Mouse (Mus musculus): ENCODE measurements around the gene Flvcr1.

Gene Flvcr1

GRCm38 (mm10) chr1:191026021-191026713 is at the start of gene Flvcr1:
Gene Flvcr1, minus strand, starts transcription at chr1:191026158.
- DNase-seq (ENCODE audit: low spot score in 2 of 2), result peak; percentile 98 to 99

GRCm38 (mm10) chr1:191075199-191075883 is 49.4 kb upstream of the Flvcr1 start:
- DNase-seq (ENCODE audit: low spot score in 2 of 2), result no peak

DNA sequence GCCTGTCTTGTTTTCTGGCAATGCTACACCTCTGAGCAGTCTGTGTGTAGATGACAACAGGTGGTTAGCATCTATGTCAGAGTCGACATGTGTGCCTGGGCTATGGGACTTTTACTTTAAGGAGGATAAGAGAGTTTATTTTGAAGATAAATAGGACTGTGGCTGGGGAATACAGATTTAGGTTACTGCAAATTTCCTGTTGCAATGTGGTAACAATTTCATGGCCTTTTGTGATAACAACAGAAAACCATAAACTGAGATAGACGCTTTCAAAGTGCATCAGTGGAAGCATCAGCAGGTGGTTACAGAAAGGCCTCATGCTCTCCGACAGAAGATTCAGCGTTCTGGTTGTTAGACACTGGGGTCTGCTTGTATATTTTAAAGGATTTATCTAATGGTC is 47.5 kb upstream of the Flvcr1 start:
- DNase-seq (ENCODE audit: low spot score in 2 of 2), result no peak

- DNase-seq (ENCODE audit: low spot score in 2 of 2), result no peak
Observed at GRCm38 (mm10) chr1:191073001-191073400, 47.0 kb upstream of the Flvcr1 start.

DNA sequence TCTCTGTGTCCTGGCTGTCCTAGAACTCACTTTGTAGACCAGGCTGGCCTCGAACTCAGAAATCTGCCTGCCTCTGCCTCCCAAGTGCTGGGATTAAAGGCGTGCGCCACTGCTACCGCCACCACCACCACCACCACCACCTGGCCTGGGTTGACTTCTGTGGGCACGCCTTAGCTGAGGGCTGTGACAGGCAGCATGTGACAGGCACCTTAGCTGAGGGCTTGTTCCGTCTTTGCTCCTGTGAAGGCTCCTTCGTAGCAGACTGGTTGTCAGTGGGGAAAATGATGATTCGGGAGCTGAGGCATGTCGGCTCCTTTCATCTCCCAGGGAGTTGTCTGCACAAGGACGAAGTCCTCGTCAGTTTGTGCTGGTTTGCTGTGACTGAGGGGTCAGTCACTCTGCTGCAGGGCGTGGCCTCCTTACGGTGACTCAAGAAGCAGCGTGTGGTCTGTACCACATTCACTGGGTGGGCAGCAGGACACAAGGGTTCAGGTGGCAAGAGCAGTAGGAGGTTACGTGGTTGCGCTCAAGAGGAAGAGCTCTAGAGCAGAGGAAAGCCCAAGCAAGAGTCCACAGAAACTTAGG is 46.5 kb upstream of the Flvcr1 start:
- DNase-seq (ENCODE audit: low spot score in 2 of 2), result no peak

DNA sequence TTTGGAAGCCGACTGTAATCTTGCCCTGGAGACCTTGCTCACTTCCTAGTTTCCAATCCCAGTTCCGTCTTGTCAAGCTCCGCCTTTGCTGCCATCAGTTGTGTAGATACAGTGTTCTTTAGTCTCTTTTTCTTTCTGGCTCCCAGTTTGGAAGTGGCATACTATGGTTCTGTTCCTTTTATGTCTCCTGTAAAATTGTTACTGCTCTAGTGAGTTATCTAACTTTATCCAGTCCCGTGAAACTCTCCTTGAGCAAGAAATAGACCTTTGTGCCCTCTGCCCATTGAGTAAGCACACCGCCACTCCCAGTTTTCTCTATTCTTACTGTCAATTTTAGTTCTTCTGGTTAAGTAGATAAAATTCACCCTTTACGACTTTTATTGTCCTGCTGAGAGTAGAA is 45.7 kb upstream of the Flvcr1 start:
- no peak for DNase-seq (ENCODE audit: low spot score in 2 of 2)

DNA sequence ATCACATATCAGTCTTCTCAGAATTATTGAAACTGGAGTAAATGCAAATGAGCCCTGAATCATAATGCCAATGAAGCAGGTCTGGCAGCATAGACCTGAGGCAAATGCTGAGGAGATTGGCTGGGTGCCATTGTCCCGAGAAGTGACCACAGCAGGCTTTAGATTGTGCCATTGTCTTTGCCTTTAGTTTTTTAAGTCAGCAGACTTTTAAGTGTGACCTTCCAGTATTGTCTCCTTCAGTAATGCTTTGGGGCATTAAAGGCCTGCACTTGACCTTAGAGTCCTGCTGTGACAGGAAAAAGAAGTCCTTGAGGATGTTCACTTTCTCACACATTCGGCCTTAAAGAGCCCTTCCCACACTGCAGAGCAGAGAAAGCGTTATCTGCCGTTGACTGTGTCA is 44.3 kb upstream of the Flvcr1 start:
- DNase-seq (ENCODE audit: low spot score in 2 of 2), result no peak

DNA sequence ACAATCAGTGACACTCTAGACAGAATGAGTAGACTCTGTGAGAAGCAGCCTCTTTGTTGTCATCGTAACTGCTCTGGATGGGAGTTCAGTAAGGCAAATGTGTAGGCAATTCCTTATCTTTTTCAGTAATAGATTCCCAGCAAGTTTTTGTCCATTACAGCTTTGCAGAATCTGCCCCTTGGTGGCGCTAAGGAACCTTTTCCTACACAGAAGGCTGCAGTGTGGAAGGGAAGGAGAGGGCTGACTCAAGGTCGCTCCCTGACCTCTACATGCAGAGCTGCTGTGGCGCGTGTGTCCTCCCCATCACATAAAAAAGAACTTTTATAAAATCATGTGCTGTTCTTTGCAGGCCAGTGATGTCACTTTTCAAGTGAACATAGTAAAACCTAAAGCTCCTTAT is 42.4 kb upstream of the Flvcr1 start:
- no peak for DNase-seq (ENCODE audit: low spot score in 2 of 2)

DNA sequence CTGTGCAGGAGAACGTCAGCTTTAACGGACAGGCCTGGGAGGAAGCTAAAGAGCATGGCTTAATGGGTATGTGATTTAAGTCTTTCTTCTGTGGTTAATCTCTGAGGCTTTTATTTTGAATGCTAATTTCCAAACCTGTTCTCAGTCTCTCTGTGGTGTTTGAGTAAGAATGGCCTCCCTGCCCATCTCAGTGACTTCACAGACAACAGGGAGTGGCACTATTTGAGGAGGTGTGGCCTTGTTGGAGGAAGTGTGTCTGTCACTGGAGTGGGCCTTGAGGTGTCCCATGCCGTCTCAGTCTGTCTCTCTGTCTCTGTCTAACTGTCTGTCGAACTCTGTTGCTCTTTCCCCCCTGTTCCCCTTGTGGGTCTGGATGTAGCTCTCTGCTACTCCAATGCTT is 39.2 kb upstream of the Flvcr1 start:
- no peak for DNase-seq (ENCODE audit: low spot score in 2 of 2)

GRCm38 (mm10) chr1:191064535-191064934 is 38.6 kb upstream of the Flvcr1 start:
- DNase-seq (ENCODE audit: low spot score in 2 of 2), result no peak

DNA sequence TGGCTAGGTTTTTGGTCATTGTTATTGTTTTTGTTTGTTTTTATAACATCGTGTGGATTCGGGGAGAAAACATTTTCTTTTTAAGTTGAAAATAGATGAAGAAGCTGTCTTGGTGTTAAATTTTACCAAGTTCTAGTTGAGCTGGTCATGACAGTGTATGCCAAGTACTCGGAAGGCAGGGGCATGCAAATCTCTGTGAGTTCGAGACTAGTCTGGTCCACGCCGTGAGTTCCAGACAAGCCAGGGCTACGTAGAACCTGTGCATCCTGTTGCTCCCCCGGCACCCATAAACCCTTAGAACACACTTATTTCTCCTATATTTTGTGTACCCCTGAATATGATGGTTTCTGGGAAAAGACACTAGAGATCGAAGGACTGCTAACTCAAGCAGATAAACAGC is 37.7 kb upstream of the Flvcr1 start:
- no peak for DNase-seq (ENCODE audit: low spot score in 2 of 2)

DNA sequence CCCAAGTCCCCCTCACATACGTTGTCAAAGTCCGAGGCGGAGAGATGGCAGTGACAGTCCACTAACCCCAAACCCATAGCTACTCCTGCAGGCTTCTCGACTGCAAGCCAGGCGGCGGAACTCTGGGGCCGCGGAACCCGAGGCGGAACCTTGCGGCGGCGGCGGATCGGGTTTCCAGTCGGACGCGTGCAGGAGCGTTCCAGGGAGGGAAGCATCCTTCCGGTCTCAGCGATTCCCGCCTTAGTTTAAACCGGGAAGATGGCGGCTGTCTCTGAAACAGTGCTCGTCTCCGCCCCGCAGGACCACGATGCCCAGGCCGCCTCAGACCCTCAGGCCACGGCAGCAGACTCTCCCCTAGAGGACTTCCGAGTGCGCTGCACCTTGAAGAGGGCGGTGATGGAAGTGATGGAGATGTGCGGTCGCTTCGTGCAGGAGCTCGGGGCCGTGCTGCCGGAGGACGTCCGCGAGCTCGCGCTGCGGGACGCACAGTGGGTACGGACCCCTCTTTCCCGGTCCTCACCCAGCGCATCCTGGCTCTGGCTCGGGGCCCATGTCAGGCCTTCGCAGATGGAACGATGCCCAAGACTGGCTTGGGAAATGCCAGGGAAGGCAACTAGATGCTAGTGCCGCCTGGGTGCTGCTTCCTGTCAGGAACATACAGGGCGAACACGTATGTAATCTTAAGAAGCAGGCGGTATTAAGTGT is 37.0 kb upstream of the Flvcr1 start, which contains the start of the genes Tatdn3 and Nsl1:
Gene Tatdn3 (minus strand): TSS at position 152 of the 705 bp plus-strand sequence.
Gene Nsl1 (plus strand): TSS at position 232 of the 705 bp plus-strand sequence.
- DNase-seq (ENCODE audit: low spot score in 2 of 2), result peak; percentile 82 to 92

- DNase-seq (ENCODE audit: low spot score in 2 of 2), result no peak
Observed at GRCm38 (mm10) chr1:191062241-191062780, 36.4 kb upstream of the Flvcr1 start.

DNA sequence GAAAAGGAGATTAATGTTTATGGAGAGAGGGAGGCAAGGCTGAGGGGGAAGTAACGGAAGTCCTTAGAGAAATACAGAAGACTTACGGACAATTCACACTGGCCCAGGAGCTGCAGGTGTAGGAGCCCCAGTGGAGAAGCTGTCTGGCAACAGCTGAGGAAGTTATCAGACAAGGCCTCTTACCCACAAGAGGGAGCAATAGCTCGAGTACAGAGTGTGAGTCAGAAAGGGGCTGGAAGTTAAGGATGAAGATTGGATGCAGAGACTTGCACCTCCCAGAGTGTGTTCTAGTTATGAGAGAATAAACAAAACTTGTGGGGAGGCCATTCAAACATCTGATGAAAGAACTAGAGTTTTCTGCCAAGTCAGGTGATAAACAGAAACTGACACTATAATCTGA is 31.5 kb upstream of the Flvcr1 start:
- no peak for DNase-seq (ENCODE audit: low spot score in 2 of 2)

- no peak for DNase-seq (ENCODE audit: low spot score in 2 of 2)
Observed at GRCm38 (mm10) chr1:191055533-191055873, 29.5 kb upstream of the Flvcr1 start.

DNA sequence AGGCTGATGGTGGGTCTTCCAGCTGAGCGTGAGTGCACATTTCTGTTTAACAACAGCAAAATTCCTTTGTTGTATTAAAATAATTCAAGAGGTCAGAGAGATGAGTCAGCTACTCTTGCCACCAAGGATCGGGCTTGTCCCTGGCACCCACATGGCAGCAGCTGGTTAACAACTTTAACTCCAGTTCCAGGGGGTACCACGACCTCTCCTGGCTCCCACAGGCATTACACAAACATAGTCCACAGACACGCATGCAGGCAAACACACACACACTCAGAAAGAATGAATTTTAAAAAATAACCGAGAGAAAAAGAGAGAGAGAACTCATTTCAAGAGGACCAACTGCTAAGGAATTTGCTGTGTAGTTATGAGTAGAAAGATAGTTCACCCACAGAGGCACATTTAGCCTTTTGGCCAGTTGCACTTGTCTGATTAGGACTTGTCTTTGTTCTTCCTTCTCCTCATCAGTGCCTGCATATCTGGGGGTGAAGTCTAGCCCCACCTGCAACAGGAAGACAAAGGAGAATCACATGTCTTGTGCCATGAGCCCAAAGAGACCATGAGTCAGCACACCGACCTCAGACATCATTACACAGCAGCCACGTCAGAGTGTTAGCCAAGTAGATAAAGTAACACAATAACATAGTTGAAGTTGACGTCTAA is 29.0 kb upstream of the Flvcr1 start:
- DNase-seq (ENCODE audit: low spot score in 2 of 2), result no peak

- no peak for DNase-seq (ENCODE audit: low spot score in 2 of 2)
Observed at GRCm38 (mm10) chr1:191053555-191053954, 27.6 kb upstream of the Flvcr1 start.

- no peak for DNase-seq (ENCODE audit: low spot score in 2 of 2)
Observed at GRCm38 (mm10) chr1:191046231-191046824, 20.4 kb upstream of the Flvcr1 start.

- no peak for DNase-seq (ENCODE audit: low spot score in 2 of 2)
Observed at GRCm38 (mm10) chr1:191045264-191045663, 19.3 kb upstream of the Flvcr1 start.

GRCm38 (mm10) chr1:191042688-191043087 is 16.7 kb upstream of the Flvcr1 start:
- no peak for DNase-seq (ENCODE audit: low spot score in 2 of 2)

DNA sequence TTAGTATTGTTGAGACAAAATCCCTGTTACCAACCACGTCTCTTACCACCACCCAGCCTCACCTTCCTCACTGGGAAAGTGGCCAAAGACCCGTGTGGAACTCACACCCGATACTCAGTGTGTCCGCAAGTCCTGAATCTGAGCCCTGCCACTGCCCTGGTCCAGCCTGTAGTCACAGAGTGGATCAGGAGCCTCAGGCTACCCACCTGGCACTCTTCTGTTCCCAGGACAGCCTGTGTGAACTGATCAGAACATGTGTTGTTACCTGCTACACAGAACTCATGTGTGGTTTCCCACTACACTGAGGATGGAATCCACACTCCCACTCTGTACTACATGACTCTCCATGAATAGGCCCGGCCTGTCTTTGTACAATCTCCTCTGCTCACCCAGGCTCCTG is 16.1 kb upstream of the Flvcr1 start:
- no peak for DNase-seq (ENCODE audit: low spot score in 2 of 2)
